Mouse (Mus musculus) erythroblast, adult 5-6 weeks (primary cell): ENCODE data around the gene Eps8l3. TPM values are rescaled to one million over a fixed set of nuclear protein-coding genes. Genes with fewer than 3 reads are reported as not detected.

Source experiments
- ATAC-seq: replicated peaks from 2 replicates; pipeline ENCODE4 v1.8.0; 2016; ENCODE audit warnings: moderate number of reproducible peaks, mild to moderate bottlenecking, moderate TSS enrichment, inconsistent platforms; ENCODE audit not compliant: poor library complexity, low FRiP score, severe bottlenecking
- total RNA-seq, 2 experiments: library from RNA; stranded (forward) in 1 of 2; stranded (reverse) in 1 of 2; fragments of 150-400 nt in 1 of 2; fragments of 200-764, 138-1000 nt in 1 of 2; gene quantifications; 2 replicates each; pipeline versions ENCODE4 v1.2.3 to v1.2.4; 2015 to 2017; ENCODE audit warnings: low replicate concordance in 2 of 2

Eps8l3 gene
- total RNA-seq, 2 experiments from 2014 or later, result not detected

GRCm38 (mm10) chr3:107935888-107936287, 58.9 kb downstream of the Eps8l3 start:
- ATAC-seq, result no peak

DNA sequence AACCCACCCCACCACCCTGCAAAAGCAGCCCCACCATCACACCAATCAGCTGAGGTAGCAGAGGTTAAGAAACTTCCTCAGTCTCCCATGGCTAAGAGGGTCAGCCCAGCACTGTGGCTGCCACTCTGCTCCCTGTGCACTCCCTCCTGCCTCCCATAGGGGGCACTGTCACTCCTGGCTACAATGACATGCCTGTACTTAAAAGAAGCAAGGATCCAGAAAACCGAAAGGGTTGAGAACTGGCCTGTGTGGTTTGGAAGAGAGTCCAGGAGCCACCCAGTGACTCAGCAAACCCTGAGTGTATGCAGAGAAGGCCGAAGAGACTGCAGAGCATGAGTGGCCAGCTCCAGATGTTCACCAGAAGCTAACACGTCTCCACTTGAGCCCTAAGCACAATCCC, 62.4 kb downstream of the Eps8l3 start:
- peak; percentile 54; the same call in 1 of the 2 replicates for ATAC-seq

- ATAC-seq, result no peak
Measured at GRCm38 (mm10) chr3:107939830-107940229, 62.8 kb downstream of the Eps8l3 start.

GRCm38 (mm10) chr3:107940524-107940923, 63.5 kb downstream of the Eps8l3 start:
- no peak for ATAC-seq

DNA sequence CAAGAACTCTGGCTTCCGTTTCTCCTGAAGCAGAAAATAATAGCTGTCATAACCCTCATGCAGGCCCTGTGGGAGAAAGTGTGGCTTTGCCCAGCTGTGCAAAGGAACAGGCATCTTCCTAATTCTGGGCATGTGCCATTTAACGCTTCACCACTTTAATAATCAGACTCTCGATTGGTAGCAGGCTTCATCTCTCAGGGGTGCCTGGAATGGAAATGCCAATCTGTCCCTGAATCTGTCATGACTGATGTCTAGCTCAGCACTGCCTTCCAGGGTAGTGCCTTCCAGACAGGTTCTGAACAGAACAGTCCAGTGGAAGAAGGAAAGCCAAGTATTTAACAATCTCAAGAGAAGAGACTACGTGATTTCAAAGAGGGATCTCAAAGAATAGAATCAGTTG, 64.2 kb downstream of the Eps8l3 start:
- no peak for ATAC-seq

Other genes with a start within 250 kb of the Eps8l3 start
- gene Gm10961, start 245.9 kb upstream of the Eps8l3 start, total RNA-seq (2015; ENCODE audit: low replicate concordance), result not detected in 2 replicates
- not detected in 2 replicates for gene Gm10961, start 245.9 kb upstream of the Eps8l3 start, total RNA-seq (2017; ENCODE audit: low replicate concordance)
- 8.6 and 16.3 TPM in 2 replicates for gene Strip1, start 245.5 kb upstream of the Eps8l3 start, total RNA-seq (2015; ENCODE audit: low replicate concordance)
- 5.0 and 7.0 TPM in 2 replicates for gene Strip1, start 245.5 kb upstream of the Eps8l3 start, total RNA-seq (2017; ENCODE audit: low replicate concordance)
- gene Ahcyl1, start 180.7 kb upstream of the Eps8l3 start, total RNA-seq (2015; ENCODE audit: low replicate concordance), result 18.2 and 21.7 TPM in 2 replicates
- 9.2 and 20.1 TPM in 2 replicates for gene Ahcyl1, start 180.7 kb upstream of the Eps8l3 start, total RNA-seq (2017; ENCODE audit: low replicate concordance)
- gene Csf1, start 116.8 kb upstream of the Eps8l3 start, total RNA-seq (2015; ENCODE audit: low replicate concordance), result 1.5 and 2.5 TPM in 2 replicates
- gene Csf1, start 116.8 kb upstream of the Eps8l3 start, total RNA-seq (2017; ENCODE audit: low replicate concordance), result 1.3 and 1.9 TPM in 2 replicates
- 17.9 and 33.9 TPM in 2 replicates for gene Gstm5, start 18.6 kb downstream of the Eps8l3 start, total RNA-seq (2015; ENCODE audit: low replicate concordance)
- 8.2 and 22.6 TPM in 2 replicates for gene Gstm5, start 18.6 kb downstream of the Eps8l3 start, total RNA-seq (2017; ENCODE audit: low replicate concordance)
- gene Gstm7, start 54.6 kb downstream of the Eps8l3 start, total RNA-seq (2015; ENCODE audit: low replicate concordance), result not detected in 2 replicates
- 1.8 TPM in 1 of 2 replicates, not detected in the other for gene Gstm7, start 54.6 kb downstream of the Eps8l3 start, total RNA-seq (2017; ENCODE audit: low replicate concordance)
- not detected in 2 replicates for gene Gstm6, start 66.5 kb downstream of the Eps8l3 start, total RNA-seq (2015; ENCODE audit: low replicate concordance)
- gene Gstm6, start 66.5 kb downstream of the Eps8l3 start, total RNA-seq (2017; ENCODE audit: low replicate concordance), result not detected in 2 replicates
- not detected in 2 replicates for gene Gstm3, start 92.1 kb downstream of the Eps8l3 start, total RNA-seq (2015; ENCODE audit: low replicate concordance)
- gene Gstm3, start 92.1 kb downstream of the Eps8l3 start, total RNA-seq (2017; ENCODE audit: low replicate concordance), result not detected in 2 replicates
- gene Gstm2, start 109.2 kb downstream of the Eps8l3 start, total RNA-seq (2015; ENCODE audit: low replicate concordance), result 1.3 TPM in 1 of 2 replicates, not detected in the other
- gene Gstm2, start 109.2 kb downstream of the Eps8l3 start, total RNA-seq (2017; ENCODE audit: low replicate concordance), result 0.60 and 2.1 TPM in 2 replicates
- gene Gstm1, start 140.7 kb downstream of the Eps8l3 start, total RNA-seq (2015; ENCODE audit: low replicate concordance), result 160 and 254 TPM in 2 replicates
- gene Gstm1, start 140.7 kb downstream of the Eps8l3 start, total RNA-seq (2017; ENCODE audit: low replicate concordance), result 49.2 and 74.5 TPM in 2 replicates
- 4.2 and 8.4 TPM in 2 replicates for gene Gstm4, start 167.7 kb downstream of the Eps8l3 start, total RNA-seq (2015; ENCODE audit: low replicate concordance)
- gene Gstm4, start 167.7 kb downstream of the Eps8l3 start, total RNA-seq (2017; ENCODE audit: low replicate concordance), result 0.28 and 0.51 TPM in 2 replicates
- 7.1 and 8.6 TPM in 2 replicates for gene Ampd2, start 209.4 kb downstream of the Eps8l3 start, total RNA-seq (2015; ENCODE audit: low replicate concordance)
- 3.1 and 14.5 TPM in 2 replicates for gene Ampd2, start 209.4 kb downstream of the Eps8l3 start, total RNA-seq (2017; ENCODE audit: low replicate concordance)
- 0.84 TPM in 1 of 2 replicates, not detected in the other for gene Gnat2, start 215.6 kb downstream of the Eps8l3 start, total RNA-seq (2015; ENCODE audit: low replicate concordance)
- 0.09 and 0.56 TPM in 2 replicates for gene Gnat2, start 215.6 kb downstream of the Eps8l3 start, total RNA-seq (2017; ENCODE audit: low replicate concordance)